Mouse (Mus musculus) heart, postnatal 10 days (tissue): Measurements from ENCODE around the gene Prim2. TPM values are rescaled to one million over a fixed set of nuclear protein-coding genes. Genes with fewer than 3 reads are reported as not detected.

Experiments used
- DNase-seq, 2 experiments: peaks; one replicate each; pipeline ENCODE4 v3.0.0; 2021
- intact Hi-C: fragments of 180-260 bp; cut with DNase I; formaldehyde crosslinking; loops from one replicate; pipeline ENCODE4 v1.15.1; 2025
- total RNA-seq, 2 experiments: library from RNA; stranded (reverse); gene quantifications; 2 replicates each; pipeline ENCODE4 v1.2.3; 2021

Prim2 gene
- 1 to 10 TPM; 5.7 to 6.2 TPM for total RNA-seq

- DNase-seq = peak; percentile 92 to 95
- intact Hi-C loops = loop anchor here (5.0 kb wide), 2 partner anchors 223 to 298 kb away; no protein-coding TSS in a partner anchor
Measured at GRCm38 (mm10) chr1:33669708-33670141, at the start of gene Prim2. TSS of gene Prim2 (minus strand) at chr1:33669795.

- intact Hi-C loops = no loop called here
Measured at GRCm38 (mm10) chr1:33717636-33718035, 48.0 kb upstream of the Prim2 start.

GRCm38 (mm10) chr1:33714796-33715195 is 45.2 kb upstream of the Prim2 start:
- intact Hi-C loops = no loop called here
- DNase-seq = no peak

More at GRCm38 (mm10) chr1:33717636-33718035, 48.0 kb upstream of the Prim2 start:
- DNase-seq = no peak

GRCm38 (mm10) chr1:33712026-33712425 is 42.4 kb upstream of the Prim2 start:
- intact Hi-C loops = no loop called here
- DNase-seq = no peak

- intact Hi-C loops = no loop called here
- no peak for DNase-seq
Measured at GRCm38 (mm10) chr1:33709615-33710014, 40.0 kb upstream of the Prim2 start.

- DNase-seq = no peak
- intact Hi-C loops = no loop called here
Measured at GRCm38 (mm10) chr1:33701244-33701643, 31.6 kb upstream of the Prim2 start.

- DNase-seq = no peak
- intact Hi-C loops = no loop called here
Measured at GRCm38 (mm10) chr1:33696016-33696415, 26.4 kb upstream of the Prim2 start.

GRCm38 (mm10) chr1:33693893-33694292 is 24.3 kb upstream of the Prim2 start:
- no peak for DNase-seq
- intact Hi-C loops = no loop called here

GRCm38 (mm10) chr1:33690087-33690448 is 20.5 kb upstream of the Prim2 start:
- intact Hi-C loops = no loop called here
- no peak for DNase-seq

- DNase-seq = peak; percentile 30 to 35
Measured at GRCm38 (mm10) chr1:33689446-33690086, 20.0 kb upstream of the Prim2 start.

GRCm38 (mm10) chr1:33688810-33689209 is 19.2 kb upstream of the Prim2 start:
- intact Hi-C loops = no loop called here
- DNase-seq = no peak

More at GRCm38 (mm10) chr1:33689446-33690086, 20.0 kb upstream of the Prim2 start:
- intact Hi-C loops = no loop called here

- intact Hi-C loops = no loop called here
- DNase-seq = peak in 1 of 2 experiments; percentile 44
Measured at GRCm38 (mm10) chr1:33684459-33684858, 14.9 kb upstream of the Prim2 start.

- intact Hi-C loops = no loop called here
- DNase-seq = no peak
Measured at GRCm38 (mm10) chr1:33680890-33681289, 11.3 kb upstream of the Prim2 start.

GRCm38 (mm10) chr1:33680435-33680834 is 10.8 kb upstream of the Prim2 start:
- intact Hi-C loops = no loop called here
- DNase-seq = no peak

- intact Hi-C loops = loop anchor here (2.0 to 5.0 kb wide), 3 partner anchors 65 to 294 kb away; no protein-coding TSS in a partner anchor
- DNase-seq = peak; percentile 45 to 46
Measured at GRCm38 (mm10) chr1:33673158-33673960, 3.8 kb upstream of the Prim2 start.

- peak; percentile 43 to 73 for DNase-seq
- intact Hi-C loops = loop anchor here (2.0 to 5.0 kb wide), 3 partner anchors 66 to 295 kb away; no protein-coding TSS in a partner anchor
Measured at GRCm38 (mm10) chr1:33672514-33672913, 2.9 kb upstream of the Prim2 start.

GRCm38 (mm10) chr1:33672083-33672482 is 2.5 kb upstream of the Prim2 start:
- intact Hi-C loops = loop anchor here (2.0 to 5.0 kb wide), 3 partner anchors 67 to 295 kb away; no protein-coding TSS in a partner anchor
- DNase-seq = no peak

GRCm38 (mm10) chr1:33671441-33671840 is 1.8 kb upstream of the Prim2 start:
- DNase-seq = no peak
- intact Hi-C loops = loop anchor here (5.0 kb wide), 2 partner anchors 221 to 296 kb away; no protein-coding TSS in a partner anchor

- intact Hi-C loops = loop anchor here (5.0 kb wide), 2 partner anchors 222 to 297 kb away; no protein-coding TSS in a partner anchor
- DNase-seq = peak; percentile 64 to 74
Measured at GRCm38 (mm10) chr1:33670164-33670616, 595 bp upstream of the Prim2 start.

- intact Hi-C loops = loop anchor here (2.0 kb wide), 1 partner anchor 75 kb away; no protein-coding TSS in a partner anchor
- no peak for DNase-seq
Measured at GRCm38 (mm10) chr1:33663605-33664117, 5.9 kb downstream of the Prim2 start.

GRCm38 (mm10) chr1:33663163-33663562 is 6.4 kb downstream of the Prim2 start:
- intact Hi-C loops = loop anchor here (2.0 kb wide), 1 partner anchor 76 kb away; no protein-coding TSS in a partner anchor

More at GRCm38 (mm10) chr1:33663163-33663562, 6.4 kb downstream of the Prim2 start:
- DNase-seq = peak in 1 of 2 experiments; percentile 52
